Mouse (Mus musculus): Measurements from ENCODE around the gene Osbpl6. TPM values are rescaled to one million over a fixed set of nuclear protein-coding genes. Genes with fewer than 3 reads are reported as not detected.

Osbpl6 gene
- polyA plus RNA-seq, 1 experiment: 64.5 TPM

DNA sequence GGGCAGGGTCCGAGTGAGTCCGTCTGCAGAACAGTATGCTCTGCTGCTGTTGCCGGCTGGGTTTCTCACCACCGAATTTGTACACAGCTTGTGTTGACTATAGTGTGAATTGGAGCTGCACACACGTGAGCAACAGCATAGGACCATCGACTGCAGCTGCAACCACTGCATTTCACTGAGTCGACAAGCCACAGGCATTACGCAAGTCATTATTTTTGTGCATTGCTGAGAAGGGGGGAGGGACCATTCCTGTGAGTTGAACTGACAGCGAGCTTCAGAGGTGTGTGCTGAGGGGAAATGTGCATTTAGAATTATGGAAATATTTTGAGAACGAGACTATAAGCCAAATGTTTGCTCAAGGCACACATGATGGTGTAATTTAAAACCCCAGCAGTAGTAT is 165.2 kb downstream of the Osbpl6 start:
- 48% methylated on average over 10 of the region's 10 CpGs for WGBS
- H3K4me1 ChIP-seq (ENCODE audit: control insufficient read depth, insufficient read depth, low read length): no peaks in the 10 kb centered on the region
- no peak for TF ChIP-seq CTCF (IDR thresholded peaks at IDR 0.05; ENCODE audit: insufficient read depth, low read length)
- no peak for TF ChIP-seq POLR2A (IDR thresholded peaks at IDR 0.05; ENCODE audit: borderline replicate concordance, extremely low read depth, low read depth, low read length)
- DNase-seq: no peak
- H3K4me3 ChIP-seq (replicated peaks; ENCODE audit: extremely low read depth, low read depth, low read length): no peak overlapping the region

- TF ChIP-seq POLR2A (IDR thresholded peaks at IDR 0.05; ENCODE audit: borderline replicate concordance, extremely low read depth, low read depth, low read length) (no peak), CTCF (IDR thresholded peaks at IDR 0.05; ENCODE audit: insufficient read depth, low read length) (no peak)
- WGBS: 85% methylated on average over 8 of the region's 8 CpGs
- no peak overlapping the region for H3K4me3 ChIP-seq (replicated peaks; ENCODE audit: extremely low read depth, low read depth, low read length)
- H3K4me1 ChIP-seq (ENCODE audit: control insufficient read depth, insufficient read depth, low read length): no peaks in the 10 kb centered on the region
- no peak for DNase-seq
Measured at GRCm38 (mm10) chr2:76578911-76579310, 172.6 kb downstream of the Osbpl6 start.

DNA sequence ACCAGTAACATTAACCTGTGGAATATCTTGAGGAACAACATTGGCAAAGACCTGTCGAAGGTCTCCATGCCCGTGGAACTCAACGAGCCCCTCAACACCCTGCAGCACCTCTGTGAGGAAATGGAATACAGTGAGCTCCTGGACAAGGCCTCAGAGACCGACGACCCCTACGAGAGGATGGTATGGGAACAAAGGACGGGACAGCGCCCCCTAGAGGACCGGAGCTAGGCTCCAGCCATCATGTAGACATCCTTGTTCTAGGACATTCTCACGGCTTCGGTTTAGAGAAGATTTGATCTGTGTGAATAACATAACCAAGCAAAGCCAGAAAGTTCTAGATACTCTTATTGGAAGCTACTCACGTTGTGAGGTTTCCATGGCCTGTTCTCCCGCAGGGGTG is 178.8 kb downstream of the Osbpl6 start:
- no peak overlapping the region for H3K4me3 ChIP-seq (replicated peaks; ENCODE audit: extremely low read depth, low read depth, low read length)
- WGBS: 92% methylated on average over 13 of the region's 13 CpGs
- TF ChIP-seq POLR2A (IDR thresholded peaks at IDR 0.05; ENCODE audit: borderline replicate concordance, extremely low read depth, low read depth, low read length) (no peak), CTCF (IDR thresholded peaks at IDR 0.05; ENCODE audit: insufficient read depth, low read length) (peak; percentile 27; the same call in 1 of the 2 replicates)
- H3K4me1 ChIP-seq (ENCODE audit: control insufficient read depth, insufficient read depth, low read length): no peaks in the 10 kb centered on the region; the same call in 1 of the 2 replicates
- DNase-seq: no peak

GRCm38 (mm10) chr2:76586906-76587305 is 180.6 kb downstream of the Osbpl6 start:
- H3K4me1 ChIP-seq (ENCODE audit: control insufficient read depth, insufficient read depth, low read length): no peaks in the 10 kb centered on the region; the same call in none of the 2 replicates
- DNase-seq: no peak
- no peak for TF ChIP-seq CTCF (IDR thresholded peaks at IDR 0.05; ENCODE audit: insufficient read depth, low read length)
- TF ChIP-seq POLR2A (IDR thresholded peaks at IDR 0.05; ENCODE audit: borderline replicate concordance, extremely low read depth, low read depth, low read length): no peak
- no peak overlapping the region for H3K4me3 ChIP-seq (replicated peaks; ENCODE audit: extremely low read depth, low read depth, low read length)
- WGBS: 78% methylated on average over 10 of the region's 10 CpGs

- WGBS: 72% methylated on average over 7 of the region's 7 CpGs
- no peak overlapping the region for H3K4me3 ChIP-seq (replicated peaks; ENCODE audit: extremely low read depth, low read depth, low read length)
- no peak for TF ChIP-seq CTCF (IDR thresholded peaks at IDR 0.05; ENCODE audit: insufficient read depth, low read length)
- TF ChIP-seq POLR2A (IDR thresholded peaks at IDR 0.05; ENCODE audit: borderline replicate concordance, extremely low read depth, low read depth, low read length): no peak
- peaks cover 5% of the 10 kb centered on the region for H3K4me1 ChIP-seq (ENCODE audit: control insufficient read depth, insufficient read depth, low read length)
- no peak for DNase-seq
Measured at GRCm38 (mm10) chr2:76590221-76590620, 183.9 kb downstream of the Osbpl6 start.

GRCm38 (mm10) chr2:76592401-76592924 is 186.2 kb downstream of the Osbpl6 start:
- Histone ChIP-seq H3K4me1 (ENCODE audit: control insufficient read depth, insufficient read depth, low read length) (peaks cover 5% of the 10 kb centered on the region), H3K4me3 (replicated peaks; ENCODE audit: extremely low read depth, low read depth, low read length) (no peak overlapping the region)
- no peak for TF ChIP-seq CTCF (IDR thresholded peaks at IDR 0.05; ENCODE audit: insufficient read depth, low read length)
- TF ChIP-seq POLR2A (IDR thresholded peaks at IDR 0.05; ENCODE audit: borderline replicate concordance, extremely low read depth, low read depth, low read length): no peak
- WGBS: 59% methylated on average over 3 of the region's 3 CpGs
- no peak for DNase-seq

- DNase-seq: no peak
- Histone ChIP-seq H3K4me3 (replicated peaks; ENCODE audit: extremely low read depth, low read depth, low read length) (no peak overlapping the region), H3K4me1 (ENCODE audit: control insufficient read depth, insufficient read depth, low read length) (0 out of 2 replicates have a peak, but pooled peaks cover 2% of the 10 kb centered on the region)
- TF ChIP-seq POLR2A (IDR thresholded peaks at IDR 0.05; ENCODE audit: borderline replicate concordance, extremely low read depth, low read depth, low read length) (no peak), CTCF (IDR thresholded peaks at IDR 0.05; ENCODE audit: insufficient read depth, low read length) (no peak)
- WGBS: 83% methylated on average over 11 of the region's 11 CpGs
Measured at GRCm38 (mm10) chr2:76597521-76597920, 191.2 kb downstream of the Osbpl6 start.

DNA sequence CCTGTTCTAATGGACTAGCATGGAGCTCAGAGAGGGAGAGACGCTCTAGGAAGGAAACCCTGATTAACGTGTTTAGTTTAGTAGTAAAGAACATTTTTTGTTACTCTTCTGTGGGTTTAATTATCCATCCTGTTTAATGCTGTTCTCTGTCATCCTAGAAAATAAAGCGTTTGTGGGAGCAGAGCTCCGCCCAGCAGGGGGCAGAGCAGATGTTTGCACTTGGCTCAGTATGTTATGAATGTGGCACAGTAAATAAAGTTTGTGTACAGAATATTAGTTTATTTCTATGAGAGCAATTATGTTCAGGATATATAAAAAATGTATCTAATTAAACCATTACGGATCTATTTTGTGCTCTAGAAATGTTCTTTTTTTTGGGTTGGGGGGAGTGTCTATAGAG is 192.9 kb downstream of the Osbpl6 start:
- Histone ChIP-seq H3K4me1 (ENCODE audit: control insufficient read depth, insufficient read depth, low read length) (no peaks in the 10 kb centered on the region), H3K4me3 (replicated peaks; ENCODE audit: extremely low read depth, low read depth, low read length) (no peak overlapping the region)
- no peak for DNase-seq
- TF ChIP-seq CTCF (IDR thresholded peaks at IDR 0.05; ENCODE audit: insufficient read depth, low read length): peak; percentile 55
- TF ChIP-seq POLR2A (IDR thresholded peaks at IDR 0.05; ENCODE audit: borderline replicate concordance, extremely low read depth, low read depth, low read length): no peak
- 50% methylated on average over 5 of the region's 5 CpGs for WGBS

DNA sequence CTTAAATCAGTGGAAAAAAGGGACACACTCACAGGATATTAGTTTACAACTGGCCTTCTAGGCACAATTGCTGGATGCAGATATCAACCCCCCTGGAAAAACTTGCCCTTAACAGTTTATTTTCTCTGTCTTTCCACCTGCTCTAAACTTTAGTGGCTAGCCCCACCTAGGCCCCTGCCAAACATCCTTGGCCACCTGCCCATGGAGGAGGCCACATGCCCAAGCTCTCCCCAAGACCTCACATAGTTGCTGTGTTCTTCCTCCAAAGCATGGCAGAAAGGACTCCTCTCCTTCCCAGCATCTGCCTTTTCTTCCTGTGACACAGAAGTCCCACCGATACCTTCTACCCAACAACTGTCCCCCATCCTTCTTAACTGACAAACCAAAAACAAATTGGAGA is 195.9 kb downstream of the Osbpl6 start:
- DNase-seq: no peak
- Histone ChIP-seq H3K4me3 (replicated peaks; ENCODE audit: extremely low read depth, low read depth, low read length) (no peak overlapping the region), H3K4me1 (ENCODE audit: control insufficient read depth, insufficient read depth, low read length) (no peaks in the 10 kb centered on the region)
- TF ChIP-seq POLR2A (IDR thresholded peaks at IDR 0.05; ENCODE audit: borderline replicate concordance, extremely low read depth, low read depth, low read length) (no peak), CTCF (IDR thresholded peaks at IDR 0.05; ENCODE audit: insufficient read depth, low read length) (no peak)
- 90% methylated on average over 1 of the region's 1 CpGs for WGBS

DNA sequence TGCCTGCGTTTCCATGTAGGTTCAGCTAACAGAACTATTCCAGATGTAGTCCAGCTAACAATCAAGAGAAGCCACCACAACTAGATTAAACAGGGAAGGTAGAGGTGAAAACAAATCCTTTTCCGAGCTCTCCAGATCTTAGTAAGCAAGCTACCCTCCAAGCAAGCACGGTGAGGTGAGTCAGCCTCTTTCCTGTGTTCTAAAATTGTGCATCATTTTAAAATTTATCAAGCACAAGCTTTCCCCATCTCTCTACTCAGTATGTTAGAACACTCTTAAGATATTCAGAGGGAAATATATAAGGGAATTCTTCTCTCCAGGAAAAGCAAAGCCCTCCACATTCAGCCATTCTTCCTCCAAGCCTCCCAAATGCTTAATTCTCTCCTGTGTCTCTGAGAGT is 200.4 kb downstream of the Osbpl6 start:
- Histone ChIP-seq H3K4me1 (ENCODE audit: control insufficient read depth, insufficient read depth, low read length) (peaks cover 4% of the 10 kb centered on the region), H3K4me3 (replicated peaks; ENCODE audit: extremely low read depth, low read depth, low read length) (no peak overlapping the region)
- DNase-seq: no peak
- 81% methylated on average over 3 of the region's 3 CpGs for WGBS
- no peak for TF ChIP-seq POLR2A (IDR thresholded peaks at IDR 0.05; ENCODE audit: borderline replicate concordance, extremely low read depth, low read depth, low read length)
- no peak for TF ChIP-seq CTCF (IDR thresholded peaks at IDR 0.05; ENCODE audit: insufficient read depth, low read length)
